Mouse (Mus musculus): Measurements from ENCODE around the gene Golga7b.

The Golga7b gene

GRCm38 (mm10) chr19:42249976-42250914 lies 2.9 kb downstream of the Golga7b start:
- no peak for DNase-seq (ENCODE audit: low read depth, low spot score)

- DNase-seq (ENCODE audit: low read depth, low spot score) = no peak
Measured at GRCm38 (mm10) chr19:42255438-42255783, 8.0 kb downstream of the Golga7b start.

- DNase-seq (ENCODE audit: low read depth, low spot score) = peak; percentile 72
Measured at GRCm38 (mm10) chr19:42255784-42256610, 8.6 kb downstream of the Golga7b start.

- DNase-seq (ENCODE audit: low read depth, low spot score) = no peak
Measured at GRCm38 (mm10) chr19:42256611-42257240, 9.4 kb downstream of the Golga7b start.

- DNase-seq (ENCODE audit: low read depth, low spot score) = no peak
Measured at GRCm38 (mm10) chr19:42257241-42257635, 9.9 kb downstream of the Golga7b start.

- DNase-seq (ENCODE audit: low read depth, low spot score) = no peak
Measured at GRCm38 (mm10) chr19:42258031-42258430, 10.7 kb downstream of the Golga7b start.

GRCm38 (mm10) chr19:42258596-42258995 lies 11.2 kb downstream of the Golga7b start:
- no peak for DNase-seq (ENCODE audit: low read depth, low spot score)

- DNase-seq (ENCODE audit: low read depth, low spot score) = no peak
Measured at GRCm38 (mm10) chr19:42260486-42260885, 13.1 kb downstream of the Golga7b start.

- DNase-seq (ENCODE audit: low read depth, low spot score) = no peak
Measured at GRCm38 (mm10) chr19:42263524-42263923, 16.1 kb downstream of the Golga7b start.

GRCm38 (mm10) chr19:42268337-42268736 lies 21.0 kb downstream of the Golga7b start:
- no peak for DNase-seq (ENCODE audit: low read depth, low spot score)

GRCm38 (mm10) chr19:42270119-42270518 lies 22.7 kb downstream of the Golga7b start:
- DNase-seq (ENCODE audit: low read depth, low spot score) = no peak

- DNase-seq (ENCODE audit: low read depth, low spot score) = no peak
Measured at GRCm38 (mm10) chr19:42271182-42271581, 23.8 kb downstream of the Golga7b start.

- peak; percentile 57 for DNase-seq (ENCODE audit: low read depth, low spot score)
Measured at GRCm38 (mm10) chr19:42272003-42272963, 24.9 kb downstream of the Golga7b start.

GRCm38 (mm10) chr19:42277288-42277687 lies 29.9 kb downstream of the Golga7b start:
- no peak for DNase-seq (ENCODE audit: low read depth, low spot score)

GRCm38 (mm10) chr19:42278461-42278860 lies 31.1 kb downstream of the Golga7b start:
- DNase-seq (ENCODE audit: low read depth, low spot score) = no peak

GRCm38 (mm10) chr19:42279611-42280010 lies 32.2 kb downstream of the Golga7b start:
- no peak for DNase-seq (ENCODE audit: low read depth, low spot score)

GRCm38 (mm10) chr19:42284178-42284577 lies 36.8 kb downstream of the Golga7b start:
- no peak for DNase-seq (ENCODE audit: low read depth, low spot score)

- DNase-seq (ENCODE audit: low read depth, low spot score) = no peak
Measured at GRCm38 (mm10) chr19:42288361-42288760, 41.0 kb downstream of the Golga7b start.

GRCm38 (mm10) chr19:42290954-42291661 lies 43.7 kb downstream of the Golga7b start:
- DNase-seq (ENCODE audit: low read depth, low spot score) = no peak

GRCm38 (mm10) chr19:42292106-42292505 lies 44.7 kb downstream of the Golga7b start:
- no peak for DNase-seq (ENCODE audit: low read depth, low spot score)
